In the genomic region with DNA sequence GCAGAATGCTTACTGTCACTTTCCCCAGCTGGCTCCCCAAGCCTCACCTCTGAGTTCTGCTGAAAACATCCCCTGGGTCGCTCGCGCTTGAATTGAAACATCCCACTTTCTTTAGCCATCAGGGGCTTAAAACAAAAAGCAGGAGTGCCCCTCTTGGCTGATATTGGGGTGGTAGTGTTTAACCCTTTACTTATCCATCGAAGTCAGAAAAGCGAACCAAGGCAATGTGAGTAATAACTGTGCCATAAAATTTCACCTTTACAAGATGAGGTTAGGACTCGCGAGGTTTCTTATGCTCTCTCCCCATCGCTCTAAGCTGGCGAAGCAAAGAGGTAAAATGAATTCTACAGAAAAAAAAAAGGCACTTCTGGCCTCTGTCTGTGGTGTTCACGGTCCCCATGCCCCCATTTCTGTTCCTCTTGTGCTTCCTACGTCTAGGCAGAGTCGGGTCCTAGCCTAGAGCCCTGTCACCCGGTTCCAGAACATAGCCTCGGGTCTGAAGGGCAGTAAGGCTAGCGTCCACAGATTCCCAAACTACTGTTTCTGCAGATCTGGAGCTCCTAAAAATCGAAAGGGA, we compare ENCODE assay signal across 12 mouse cellular contexts. TPM values are rescaled to one million over a fixed set of nuclear protein-coding genes. Genes with fewer than 3 reads are reported as not detected.
A peak's percentile ranks its signal among the peaks of the same experiment; 100 is the strongest.
DNase-seq lines count a peak whose midpoint lies in the region; ATAC-seq and TF ChIP-seq lines count a peak whose summit lies in the region.
"Had no signal": no experiment of that assay in that cellular context is flagged by ENCODE, and none has a peak within 500 bp of the region (broad histone marks: within the 10 kb centered on the region; RNA-seq: fewer than 3 reads in every experiment).

No protein-coding gene starts in this region.

- H3K4me3 ChIP-seq in heart, embryonic 13.5 days, result peak overlapping the region; percentile 41
- peak overlapping the region; percentile 36 to 38; a peak in 2 of 4 replicates for H3K4me3 ChIP-seq in ES-E14 (ENCODE audit: insufficient read depth in 1 of 2, low read depth in 1 of 2, low read length in 2 of 2, poor library complexity in 1 of 2, severe bottlenecking in 1 of 2)
- peak overlapping the region; percentile 14; the same call in 1 of the 2 replicates for H3K4me3 ChIP-seq in heart, postnatal 0 days (ENCODE audit: low read depth, low read length)
- H3K4me3 ChIP-seq in midbrain, embryonic 12.5 days, result peak overlapping the region; percentile 30

- peak overlapping the region; percentile 62 for H3K4me2 ChIP-seq in heart, embryonic 13.5 days
- H3K4me2 ChIP-seq in heart, postnatal 0 days (ENCODE audit: low read depth, low read length), result no peak overlapping the region
- H3K4me2 ChIP-seq in midbrain, embryonic 12.5 days (replicated peaks), result peak overlapping the region; percentile 71

- H3K9me3 ChIP-seq in heart, embryonic 13.5 days, result no peaks in the 10 kb centered on the region
- H3K9me3 ChIP-seq in ES-E14 (ENCODE audit: control insufficient read depth, insufficient read depth, low read depth, low read length), result no peaks in the 10 kb centered on the region
- H3K9me3 ChIP-seq in heart, postnatal 0 days (replicated peaks; ENCODE audit: control insufficient read depth, low read length), result no peaks in the 10 kb centered on the region
- H3K9me3 ChIP-seq in midbrain, embryonic 12.5 days, result no peaks in the 10 kb centered on the region
- H3K9me3 ChIP-seq: G1E had no signal

- DNase-seq in heart, postnatal 25 days (ENCODE audit: low spot score), result no peak
- no peak for DNase-seq in ES-E14 (ENCODE audit: low read depth, low spot score)
- no peak for DNase-seq in heart, postnatal 0 days (ENCODE audit: low spot score)
- no peak for DNase-seq in adrenal gland, adult (ENCODE audit: inconsistent age in 2 of 2, low spot score in 1 of 2)
- DNase-seq in cerebellum, postnatal 10 days, result no peak
- no peak for DNase-seq in layer of hippocampus, adult 11-12 months (ENCODE audit: low spot score)
- DNase-seq: adrenal gland, postnatal 25 days had no signal

- in situ Hi-C loops in ES-E14 (cut with MboI; ENCODE audit: low sequenced_read_pairs in 2 of 2, unreplicated experiment in 2 of 2), result loop anchor here (5.0 to 10.0 kb wide), 2 partner anchors 138 to 140 kb away; no protein-coding TSS in a partner anchor

- H3K27ac ChIP-seq in heart, embryonic 13.5 days (replicated peaks), result no peak overlapping the region
- H3K27ac ChIP-seq in ES-E14 (ENCODE audit: insufficient read depth, low read depth, low read length, poor library complexity, severe bottlenecking), result no peak overlapping the region
- no peak overlapping the region for H3K27ac ChIP-seq in heart, postnatal 0 days (ENCODE audit: low read depth)
- H3K27ac ChIP-seq in midbrain, embryonic 12.5 days (replicated peaks), result no peak overlapping the region

- no peaks in the 10 kb centered on the region for H3K36me3 ChIP-seq in heart, embryonic 13.5 days
- no peaks in the 10 kb centered on the region for H3K36me3 ChIP-seq in ES-E14 (ENCODE audit: control insufficient read depth, insufficient read depth, low read length, poor library complexity, severe bottlenecking)
- no peaks in the 10 kb centered on the region for H3K36me3 ChIP-seq in heart, postnatal 0 days (replicated peaks; ENCODE audit: control insufficient read depth, insufficient read depth, low read length)
- H3K36me3 ChIP-seq in midbrain, embryonic 12.5 days, result no peaks in the 10 kb centered on the region
- H3K36me3 ChIP-seq: G1E had no signal

- TF ChIP-seq EP300 in heart, postnatal 0 days (IDR thresholded peaks at IDR 0.05; ENCODE audit: low read depth), result no peak

- intact Hi-C loops in heart, postnatal 25 days (cut with DNase I), result loop anchor here (5.0 kb wide), 1 partner anchor 150 kb away; the partner anchor contains the start of gene Foxd1

- H3K4me1 ChIP-seq in heart, embryonic 13.5 days, result peaks cover 28% of the 10 kb centered on the region
- H3K4me1 ChIP-seq in ES-E14 (ENCODE audit: control insufficient read depth in 2 of 2, insufficient read depth in 2 of 2, low read length in 2 of 2, poor library complexity in 1 of 2), result 0 out of 4 replicates have a peak, but pooled peaks cover 0 to 3% of the 10 kb centered on the region in 2 experiments
- H3K4me1 ChIP-seq in heart, postnatal 0 days (ENCODE audit: control insufficient read depth, insufficient read depth), result 0 out of 2 replicates have a peak, but pooled peaks cover 3% of the 10 kb centered on the region
- H3K4me1 ChIP-seq in midbrain, embryonic 12.5 days, result peaks cover 23% of the 10 kb centered on the region

- no peak overlapping the region for H3K9ac ChIP-seq in heart, embryonic 13.5 days
- no peak overlapping the region for H3K9ac ChIP-seq in ES-E14 (ENCODE audit: insufficient read depth, low read depth, low read length, poor library complexity, severe bottlenecking)
- no peak overlapping the region for H3K9ac ChIP-seq in heart, postnatal 0 days (replicated peaks; ENCODE audit: low read depth, low read length)
- H3K9ac ChIP-seq in midbrain, embryonic 12.5 days (replicated peaks), result no peak overlapping the region

- H3K27me3 ChIP-seq in heart, embryonic 13.5 days (replicated peaks), result peaks cover 100% of the 10 kb centered on the region
- H3K27me3 ChIP-seq in heart, postnatal 0 days (ENCODE audit: control insufficient read depth, insufficient read depth, low read length), result peaks cover 99% of the 10 kb centered on the region
- H3K27me3 ChIP-seq in midbrain, embryonic 12.5 days, result peaks cover 100% of the 10 kb centered on the region

- TF ChIP-seq CTCF in heart, postnatal 0 days (IDR thresholded peaks at IDR 0.05; ENCODE audit: low read depth), result no peak

- no peak for ATAC-seq in heart, embryonic 13.5 days (ENCODE audit: extremely low read depth, insufficient number of reproducible peaks, low FRiP score, low TSS enrichment)
- ATAC-seq in heart, postnatal 0 days (ENCODE audit: insufficient read depth, low read depth), result no peak
- no peak for ATAC-seq in midbrain, embryonic 12.5 days (ENCODE audit: low FRiP score, low read depth)

- WGBS in heart, embryonic 13.5 days, result under 1% methylated on average over 16 of the region's 16 CpGs
- WGBS in heart, postnatal 0 days, result 2% methylated on average over 16 of the region's 16 CpGs
- WGBS in midbrain, embryonic 12.5 days, result under 1% methylated on average over 16 of the region's 16 CpGs

TF ChIP-seq in ES-E14, 5 proteins besides CTCF, POLR2A, EP300 and RAD21:
- TF ChIP-seq ZNF384 (IDR thresholded peaks at IDR 0.05; ENCODE audit: low read depth, low read length) (no peak), ZC3H11A (IDR thresholded peaks at IDR 0.05; ENCODE audit: borderline replicate concordance, low read depth, low read length) (no peak), MAFK (IDR thresholded peaks at IDR 0.05; ENCODE audit: insufficient read depth, low read depth, low read length) (no peak), HCFC1 (IDR thresholded peaks at IDR 0.05; ENCODE audit: borderline replicate concordance, insufficient read depth, low read length) (no peak), CHD2 (IDR thresholded peaks at IDR 0.05; ENCODE audit: low read depth, low read length) (no peak)

RNA-seq across cellular contexts. Expression of gene Gm10320, which starts 10.5 kb away (rescaled TPM):
- polyA plus RNA-seq in heart, embryonic 13.5 days (2015; fragmentation: Nextera tagmentation; extraction: Ambion mirVana), result 0.36 and 0.97 TPM in 2 replicates
- not detected for total RNA-seq in heart, postnatal 25 days (2021)
- total RNA-seq in ES-E14 (2012; rRNA removed), result 5.6 and 8.9 TPM in 2 replicates
- total RNA-seq in heart, postnatal 0 days (2014; rRNA removed; ENCODE audit: low replicate concordance), result 13.1 TPM in 1 of 2 replicates, not detected in the other
- polyA plus RNA-seq in heart, postnatal 0 days (2015; fragmentation: Nextera tagmentation; extraction: Ambion mirVana), result 0.27 and 0.66 TPM in 2 replicates
- 0.87 TPM in 1 of 2 replicates, not detected in the other for polyA plus RNA-seq in midbrain, embryonic 12.5 days (2016; fragmentation: Nextera tagmentation; extraction: Ambion mirVana)
- total RNA-seq: adrenal gland, postnatal 25 days; heart, postnatal 10 days; left cerebral cortex, postnatal 14 days had no signal
